Mouse (Mus musculus) mesoderm, embryonic 11.5 days (tissue): ENCODE data around the gene Smarcad1.
"Not testable (repeated sequence)": the region's sequence is repeated elsewhere in the genome, so short reads cannot be mapped to it uniquely, and the experiment has no call there.

Source experiments
- DNase-seq: peaks from one replicate; pipeline ENCODE4 v3.0.0-alpha.2; 2012; ENCODE audit warnings: low read depth, low spot score

Gene Smarcad1

GRCm38 (mm10) chr6:65042491-65043171, at the start of gene Smarcad1:
TSS of gene Smarcad1 (plus strand) at chr6:65042583.
- peak; percentile 96 for DNase-seq

DNA sequence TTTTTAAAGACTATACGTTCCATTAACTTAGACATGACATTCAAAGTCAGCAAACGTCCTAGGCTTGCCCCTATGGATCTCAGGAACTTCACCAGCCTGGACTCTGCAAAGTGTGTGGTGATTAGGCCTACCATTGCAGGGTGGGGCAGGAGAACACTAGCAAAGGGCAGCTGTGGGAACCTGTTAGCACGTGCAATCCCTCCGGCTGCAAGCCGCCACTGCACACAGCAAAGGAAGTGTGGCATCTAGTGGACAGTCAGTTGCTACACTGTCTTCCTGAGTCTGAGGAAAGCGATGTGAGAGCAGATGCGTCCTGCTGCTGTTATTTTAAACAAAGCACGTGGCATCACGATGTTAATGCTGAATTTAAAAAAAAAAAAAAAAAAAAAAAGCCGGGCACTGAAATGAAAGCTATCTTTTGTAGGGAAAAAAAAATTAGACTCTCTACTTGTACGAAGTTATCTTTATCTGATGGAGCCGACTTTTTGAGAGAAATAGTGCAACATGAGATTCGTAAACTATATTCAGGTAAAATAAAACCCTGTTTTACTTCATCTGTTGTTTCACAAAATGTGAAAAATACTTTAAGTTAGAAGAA, 45.5 kb upstream of the Smarcad1 start:
- peak; percentile 37 for DNase-seq

DNA sequence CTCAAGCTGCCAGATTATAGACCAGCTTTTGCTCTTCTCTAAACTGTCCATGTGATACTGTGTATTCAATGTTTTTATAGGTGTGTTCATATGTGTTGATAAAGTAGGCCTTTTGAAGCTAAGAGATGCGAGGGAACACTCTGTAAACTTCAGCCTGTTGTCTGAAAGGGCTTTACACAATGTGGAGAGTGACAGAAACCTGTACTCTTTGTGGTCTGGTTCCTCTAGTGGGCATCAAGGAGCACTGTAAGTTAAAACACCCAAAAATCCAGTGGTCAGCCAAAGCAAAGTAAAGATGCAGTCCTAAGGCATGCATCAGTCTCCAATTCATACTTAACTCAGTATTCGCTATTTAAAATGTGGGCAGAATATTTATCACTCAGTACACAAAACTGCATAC, 44.6 kb upstream of the Smarcad1 start:
- no peak for DNase-seq

- DNase-seq: not testable (repeated sequence)
These were observed 41.6 kb upstream of the Smarcad1 start for GRCm38 (mm10) chr6:65000757-65001156.

DNA sequence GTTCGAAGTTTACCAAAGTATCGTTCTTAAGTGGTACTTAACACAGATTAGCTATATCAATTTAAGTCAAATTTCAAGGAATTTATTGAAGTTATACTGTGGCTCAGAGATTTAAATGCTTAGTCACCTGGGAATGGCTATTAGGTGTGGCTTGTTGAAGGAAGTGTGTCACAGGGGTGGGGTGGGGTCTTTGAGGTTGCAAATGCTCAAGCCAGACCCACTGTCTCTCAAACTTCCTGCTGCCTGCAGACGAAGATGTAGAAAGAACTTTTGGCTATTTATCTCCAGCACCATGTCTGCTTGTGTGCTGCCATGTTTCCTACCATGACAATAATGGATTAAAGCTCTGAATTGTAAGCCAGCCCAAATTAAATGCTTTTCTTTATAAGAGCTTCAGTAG, 40.2 kb upstream of the Smarcad1 start:
- DNase-seq: no peak

DNA sequence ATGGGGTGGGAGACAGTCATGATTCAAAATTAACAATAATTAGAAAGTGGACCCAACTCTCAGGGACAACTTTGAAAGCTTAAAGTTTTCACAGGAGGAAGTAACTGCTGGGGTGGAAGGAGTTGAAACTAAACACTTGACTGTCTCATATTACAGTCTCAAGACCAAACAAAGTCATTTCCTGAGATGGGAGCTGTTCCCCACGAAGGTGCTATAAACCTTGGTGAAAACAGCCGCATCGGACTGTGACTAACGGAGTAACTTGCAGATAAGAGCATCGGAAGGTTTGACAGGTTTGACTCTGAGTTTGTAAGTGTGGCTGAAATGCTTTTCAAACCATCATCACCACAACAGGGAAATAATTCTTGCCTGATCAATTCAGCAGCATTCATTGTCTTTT, 33.5 kb upstream of the Smarcad1 start:
- peak; percentile 4 for DNase-seq

DNA sequence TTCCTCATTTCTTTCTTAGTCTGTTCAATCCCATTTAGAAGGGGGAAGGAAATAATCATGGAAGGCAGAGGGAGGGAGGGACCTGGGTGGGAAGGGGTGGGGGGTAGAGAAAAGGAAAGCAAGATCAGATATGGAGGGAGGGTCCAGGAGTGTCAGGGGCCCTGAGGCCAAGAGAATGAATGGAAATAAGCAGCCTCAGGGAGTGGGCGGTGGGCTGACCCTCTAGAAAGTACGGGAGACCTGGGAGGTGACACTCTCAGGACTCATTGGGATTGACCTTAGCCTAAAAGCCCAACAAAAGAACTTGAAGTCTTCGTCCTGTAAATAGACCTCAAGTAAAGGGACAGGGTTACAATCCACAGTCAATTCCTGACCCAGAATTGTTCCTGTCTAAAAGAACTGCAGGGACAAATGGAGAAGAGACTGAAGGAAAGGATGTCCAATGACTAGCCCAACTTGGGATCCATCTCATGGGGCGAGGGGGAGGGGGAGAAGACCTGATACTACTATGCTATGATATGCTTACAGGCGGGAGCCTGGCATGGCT, 30.9 kb upstream of the Smarcad1 start:
- DNase-seq: no peak

DNA sequence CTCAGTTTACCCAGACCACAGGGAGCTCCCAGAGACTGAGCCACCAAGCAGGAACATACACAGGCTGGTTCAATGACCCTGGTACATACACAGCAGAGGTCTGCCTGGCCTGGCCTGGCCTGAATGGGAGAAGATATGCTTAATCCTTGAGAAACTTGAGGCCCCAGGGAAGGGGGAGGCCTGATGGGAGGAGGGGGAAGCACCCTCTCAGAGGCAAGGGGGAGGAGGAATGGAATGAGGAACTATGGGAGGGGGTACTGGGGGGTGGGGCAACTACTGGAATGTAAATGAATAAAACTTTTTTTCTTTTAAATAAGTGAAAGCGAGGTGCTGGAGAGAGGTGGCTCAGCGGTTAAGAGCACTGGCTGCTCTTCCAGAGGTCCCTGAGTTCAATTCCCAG, 30.2 kb upstream of the Smarcad1 start:
- DNase-seq: no peak

GRCm38 (mm10) chr6:65017566-65017965, 24.8 kb upstream of the Smarcad1 start:
- DNase-seq: no peak

DNA sequence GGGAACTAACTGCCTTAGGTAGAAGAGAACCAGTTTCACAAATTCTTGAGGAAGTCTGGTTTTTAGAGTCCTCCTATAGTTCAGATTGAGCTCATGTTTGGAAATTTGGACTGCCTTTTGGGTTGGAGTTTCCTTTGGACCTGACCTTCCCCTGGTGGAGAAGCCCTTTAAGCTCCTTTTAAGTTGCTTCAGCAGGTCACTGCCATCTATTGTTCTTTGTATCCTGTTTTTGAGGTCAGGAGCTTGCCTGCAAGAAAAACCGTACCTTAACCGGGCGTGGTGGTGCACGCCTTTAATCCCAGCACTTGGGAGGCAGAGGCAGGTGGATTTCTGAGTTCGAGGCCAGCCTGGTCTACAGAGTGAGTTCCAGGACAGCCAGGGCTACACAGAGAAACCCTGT, 23.4 kb upstream of the Smarcad1 start:
- DNase-seq: not testable (repeated sequence)

DNA sequence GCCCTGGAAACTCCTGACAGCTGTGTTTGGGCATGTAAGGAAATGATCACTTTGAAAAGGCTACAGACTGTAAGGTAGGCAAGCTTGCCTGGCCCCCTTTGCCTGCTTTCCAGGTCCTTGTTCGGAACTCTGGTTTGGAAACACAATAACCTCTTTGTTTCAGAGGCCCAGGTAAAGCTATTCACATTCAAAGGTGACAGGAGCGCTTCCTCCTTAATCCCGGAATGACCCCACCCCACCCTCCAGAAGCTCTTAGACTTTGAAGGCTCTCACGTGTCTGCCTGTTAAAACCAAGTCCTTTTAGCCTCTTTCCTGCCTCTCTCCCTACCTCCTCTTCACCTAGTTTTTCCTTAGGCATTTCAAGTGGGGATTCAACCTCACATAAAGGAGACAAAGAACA, 20.5 kb upstream of the Smarcad1 start:
- DNase-seq: no peak

GRCm38 (mm10) chr6:65023053-65023452, 19.3 kb upstream of the Smarcad1 start:
- DNase-seq: no peak

DNA sequence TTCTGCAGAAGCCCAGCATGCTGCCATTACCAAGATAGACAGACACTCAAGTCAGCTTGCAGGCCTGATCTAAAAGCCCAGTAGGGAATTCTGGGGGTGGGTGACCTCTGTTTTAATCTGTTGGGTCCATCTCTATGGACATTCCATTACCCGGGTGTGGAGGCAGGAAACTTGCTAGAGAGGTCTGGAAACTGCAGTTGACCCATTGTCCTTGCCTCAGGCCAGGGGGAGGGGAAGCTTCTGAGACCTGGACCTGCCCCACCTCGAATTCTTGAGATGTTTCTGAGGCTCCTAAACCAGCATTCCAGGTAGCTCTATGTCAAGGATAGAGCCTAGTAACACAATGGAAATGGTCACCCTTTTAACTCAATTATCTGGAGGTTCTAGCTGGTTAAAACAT, 17.7 kb upstream of the Smarcad1 start:
- no peak for DNase-seq

GRCm38 (mm10) chr6:65025130-65025529, 17.3 kb upstream of the Smarcad1 start:
- DNase-seq: no peak

- no peak for DNase-seq
These were observed 7.7 kb upstream of the Smarcad1 start for GRCm38 (mm10) chr6:65034661-65035060.

DNA sequence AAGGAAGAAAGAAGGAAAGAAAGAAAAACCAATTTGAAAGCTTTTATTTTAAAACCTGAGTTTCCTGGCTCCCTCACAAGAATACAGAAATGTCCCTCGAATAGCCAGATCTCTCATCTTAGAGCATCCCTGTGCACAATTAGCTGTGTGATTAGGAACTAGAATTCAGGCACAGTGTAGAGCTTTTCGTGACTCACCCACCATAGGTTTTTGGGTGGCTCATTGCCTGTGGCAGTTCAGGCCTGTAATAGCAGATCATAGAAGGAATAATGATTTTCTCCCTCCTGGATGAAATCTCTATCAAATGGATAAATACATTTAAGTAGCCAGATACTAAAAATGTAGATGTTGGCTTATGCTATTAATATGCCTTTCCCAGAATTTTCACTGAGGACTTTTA, 6.9 kb upstream of the Smarcad1 start:
- no peak for DNase-seq

DNA sequence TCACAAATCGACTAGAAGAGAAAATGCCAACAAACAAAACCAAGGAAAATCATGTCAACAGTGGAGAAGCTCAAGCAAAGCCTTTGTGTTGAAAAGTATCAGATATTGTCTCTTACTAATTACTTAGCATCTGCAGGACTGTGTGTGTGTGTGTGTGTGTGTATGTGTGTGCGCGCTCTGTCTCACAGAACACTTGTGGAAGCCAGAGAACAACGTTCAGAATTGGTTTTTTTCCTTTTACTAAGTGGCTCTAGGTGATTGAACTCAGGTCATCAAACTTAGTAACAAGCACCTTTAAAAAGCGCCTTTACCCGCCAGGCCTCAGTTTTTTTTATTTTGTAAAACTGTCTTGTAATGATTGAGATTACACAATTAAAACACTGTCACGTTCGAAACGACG, 451 bp upstream of the Smarcad1 start:
- DNase-seq: peak; percentile 6

- DNase-seq: no peak
These were observed 858 bp downstream of the Smarcad1 start for GRCm38 (mm10) chr6:65043241-65043640.

DNA sequence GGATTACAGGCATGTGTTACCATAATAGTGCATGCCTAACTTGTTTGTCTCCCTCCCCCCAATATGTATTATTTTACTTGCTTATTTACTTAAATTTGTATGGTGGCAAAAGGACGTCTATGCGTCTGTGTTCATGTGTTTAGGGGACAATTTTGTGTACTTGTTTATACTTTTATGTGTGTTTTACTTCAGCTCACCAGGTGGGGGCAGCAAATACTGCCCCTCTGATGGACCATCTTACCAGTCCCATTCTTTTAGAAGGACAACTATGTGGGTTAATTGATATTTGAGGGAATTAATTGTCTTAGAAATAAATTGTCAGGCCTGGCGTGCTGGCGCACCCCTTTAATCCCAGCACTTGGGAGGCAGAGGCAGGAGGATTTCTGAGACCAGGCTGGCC, 6.7 kb downstream of the Smarcad1 start:
- DNase-seq: no peak

- no peak for DNase-seq
These were observed 14.2 kb downstream of the Smarcad1 start for GRCm38 (mm10) chr6:65056620-65057019.

- DNase-seq: not testable (repeated sequence)
These were observed 14.8 kb downstream of the Smarcad1 start for GRCm38 (mm10) chr6:65057137-65057536.

DNA sequence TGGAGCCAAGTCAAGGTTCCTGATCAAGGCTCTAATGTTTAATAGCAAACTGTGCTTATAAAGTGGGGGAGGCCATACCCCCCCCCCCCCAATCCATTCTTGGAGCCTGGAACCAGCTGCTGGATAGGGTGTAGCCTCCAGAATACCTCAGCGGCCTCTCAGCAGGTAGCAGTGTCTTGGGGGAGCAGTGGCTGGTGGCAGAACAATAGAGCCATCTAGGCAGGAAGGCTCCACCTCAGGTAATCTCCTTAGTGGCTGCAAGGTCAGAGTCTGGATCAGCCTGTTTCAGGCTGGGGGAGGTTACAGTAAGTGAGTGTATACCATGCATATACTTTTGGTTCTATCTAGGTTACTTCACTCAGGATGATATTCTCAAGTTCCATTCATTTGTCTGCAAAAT, 18.7 kb downstream of the Smarcad1 start:
- DNase-seq: no peak

DNA sequence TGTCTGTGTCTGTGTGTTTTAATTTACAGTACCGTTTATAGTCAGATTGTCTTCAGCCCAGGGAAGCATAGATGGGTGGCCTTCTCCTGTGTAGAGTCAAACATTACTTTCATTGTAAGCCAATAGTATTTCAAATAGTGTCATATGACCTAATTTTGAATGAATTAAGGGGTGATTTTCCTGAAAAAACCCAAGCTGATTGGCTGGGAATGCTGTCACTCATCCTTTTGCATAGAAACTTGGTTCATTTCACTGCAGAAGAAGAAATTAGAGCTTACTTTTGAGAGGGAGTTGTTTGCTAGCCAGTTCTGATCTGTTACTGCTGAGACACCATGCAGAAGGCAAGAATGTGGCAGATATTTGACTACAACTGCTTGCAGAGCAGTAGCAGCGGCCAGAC, 32.8 kb downstream of the Smarcad1 start:
- peak; percentile 13 for DNase-seq
